Mouse (Mus musculus): ENCODE results near the gene Cttnbp2nl.

Gene Cttnbp2nl

GRCm38 (mm10) chr3:104965070-104965855 lies 87.7 kb downstream of the Cttnbp2nl start:
- no peak for DNase-seq (ENCODE audit: low spot score)

GRCm38 (mm10) chr3:104963331-104964276 lies 89.3 kb downstream of the Cttnbp2nl start:
- DNase-seq (ENCODE audit: low spot score): no peak

GRCm38 (mm10) chr3:104962866-104963265 lies 90.1 kb downstream of the Cttnbp2nl start:
- no peak for DNase-seq (ENCODE audit: low spot score)

GRCm38 (mm10) chr3:104962141-104962611 lies 90.8 kb downstream of the Cttnbp2nl start:
- DNase-seq (ENCODE audit: low spot score): no peak

GRCm38 (mm10) chr3:104961066-104962059 lies 91.6 kb downstream of the Cttnbp2nl start, which contains the start of gene Wnt2b:
Gene Wnt2b, minus strand, starts transcription at chr3:104961921.
- no peak for DNase-seq (ENCODE audit: low spot score)

GRCm38 (mm10) chr3:104960026-104961000 lies 92.6 kb downstream of the Cttnbp2nl start:
- DNase-seq (ENCODE audit: low spot score): no peak

- no peak for DNase-seq (ENCODE audit: low spot score)
Observed at GRCm38 (mm10) chr3:104956131-104956581, 96.8 kb downstream of the Cttnbp2nl start.

GRCm38 (mm10) chr3:104954551-104954950 lies 98.4 kb downstream of the Cttnbp2nl start:
- DNase-seq (ENCODE audit: low spot score): no peak

- DNase-seq (ENCODE audit: low spot score): no peak
Observed at GRCm38 (mm10) chr3:104954137-104954536, 98.8 kb downstream of the Cttnbp2nl start.

GRCm38 (mm10) chr3:104952891-104953670 lies 99.9 kb downstream of the Cttnbp2nl start:
- no peak for DNase-seq (ENCODE audit: low spot score)
